Mouse (Mus musculus): ENCODE results near the gene Gm49340. TPM values are rescaled to one million over a fixed set of nuclear protein-coding genes. Genes with fewer than 3 reads are reported as not detected.
"Not testable (repeated sequence)": the region's sequence is repeated elsewhere in the genome, so short reads cannot be mapped to it uniquely, and the experiment has no call there.

Gene Gm49340
- total RNA-seq (2021): not detected
- long read RNA-seq, experiment 1: 0 reads
- long read RNA-seq, experiment 2: 0 reads

DNA sequence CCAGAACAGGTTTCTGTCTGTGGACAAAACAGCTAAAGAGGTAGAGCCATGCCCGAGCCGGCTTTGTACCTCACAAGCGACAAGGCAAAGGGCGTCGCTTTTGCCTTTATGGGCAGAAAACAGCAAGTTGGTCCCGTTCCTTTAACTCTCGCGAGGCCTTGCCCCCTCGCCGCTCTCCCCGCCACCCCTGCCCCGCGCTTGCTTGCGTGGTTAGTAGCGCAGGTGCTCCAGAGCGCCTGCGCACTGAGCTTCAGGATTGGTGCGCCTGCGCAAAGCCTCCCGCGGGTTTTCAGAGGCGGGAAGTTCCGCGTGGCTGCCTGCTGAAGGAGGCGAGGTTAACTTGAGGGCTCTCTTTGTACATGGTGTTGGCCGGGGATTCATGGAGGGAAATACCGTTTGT, at the start of gene Gm49340, which contains the start of the genes Aspa and Spata22:
TSS of gene Gm49340 (plus strand) at position 300 of the 400 bp plus-strand sequence.
TSS of gene Aspa (minus strand) at position 155 of the 400 bp plus-strand sequence.
TSS of gene Spata22 (plus strand) at position 300 of the 400 bp plus-strand sequence.
- no peak within 1 kb of the TSS for H3K27ac ChIP-seq
- H3K4me3 ChIP-seq: no peak within 1 kb of the TSS
- DNase-seq (ENCODE audit: low spot score in 2 of 2): no peak
- TF ChIP-seq CTCF (conservative IDR thresholded peaks at IDR 0.05): no peak

- DNase-seq (ENCODE audit: low spot score in 2 of 2): no peak
- TF ChIP-seq CTCF (conservative IDR thresholded peaks at IDR 0.05): no peak
- Histone ChIP-seq H3K4me3 (no peak overlapping the region), H3K27ac (no peak overlapping the region)
These were observed 48.8 kb upstream of the Gm49340 start for GRCm38 (mm10) chr11:73280710-73281109.

GRCm38 (mm10) chr11:73281528-73282027, 48.0 kb upstream of the Gm49340 start:
- TF ChIP-seq CTCF (conservative IDR thresholded peaks at IDR 0.05): peak; percentile 76
- Histone ChIP-seq H3K4me3 (peak overlapping the region; percentile 52), H3K27ac (peak overlapping the region; percentile 85)
- peak; percentile 72 to 76 for DNase-seq (ENCODE audit: low spot score in 2 of 2)

DNA sequence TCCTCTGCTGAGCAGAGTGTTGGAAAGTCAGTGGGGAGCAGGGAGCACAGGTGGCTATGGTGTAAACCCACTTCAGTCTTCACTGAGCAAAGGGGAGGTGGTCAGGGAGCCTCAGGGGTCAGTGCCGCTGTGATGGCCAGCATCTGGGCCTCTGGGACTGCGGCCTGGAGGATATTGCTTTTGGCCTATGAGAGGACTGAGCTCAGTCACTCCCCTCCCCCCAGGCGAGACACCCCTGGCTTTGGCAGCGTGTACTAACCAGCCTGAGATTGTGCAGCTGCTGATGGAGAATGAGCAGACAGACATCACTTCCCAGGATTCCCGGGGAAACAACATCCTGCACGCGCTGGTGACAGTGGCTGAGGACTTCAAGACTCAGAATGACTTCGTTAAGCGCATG, 46.2 kb upstream of the Gm49340 start:
- no peak for TF ChIP-seq CTCF (conservative IDR thresholded peaks at IDR 0.05)
- DNase-seq (ENCODE audit: low spot score in 2 of 2): no peak
- Histone ChIP-seq H3K4me3 (no peak overlapping the region), H3K27ac (peak overlapping the region; percentile 64)

DNA sequence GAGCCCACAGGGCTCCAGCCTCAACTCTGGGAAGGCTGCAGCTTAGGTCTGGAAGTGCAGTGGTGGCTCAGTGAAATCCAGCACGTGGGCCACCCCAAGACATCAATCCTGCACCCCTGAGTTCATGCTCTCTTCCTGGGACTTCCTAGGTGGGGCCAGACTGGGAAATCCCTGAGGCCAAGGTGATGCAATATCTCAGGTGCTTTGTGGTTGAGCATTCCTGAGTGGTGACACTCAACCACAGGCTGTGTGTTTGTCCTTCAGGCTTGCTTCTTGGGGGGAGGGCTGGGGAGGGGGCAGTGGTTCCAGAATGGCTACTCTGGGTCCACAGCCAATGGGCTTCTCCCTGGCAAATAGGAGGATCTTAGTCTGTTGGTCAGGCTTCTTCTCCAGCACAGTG, 45.6 kb upstream of the Gm49340 start:
- Histone ChIP-seq H3K4me3 (no peak overlapping the region), H3K27ac (peak overlapping the region; percentile 64; the same call in 1 of the 2 replicates)
- TF ChIP-seq CTCF (conservative IDR thresholded peaks at IDR 0.05): no peak
- no peak for DNase-seq (ENCODE audit: low spot score in 2 of 2)

- H3K27ac ChIP-seq: peak overlapping the region; percentile 72; the same call in 1 of the 2 replicates
- DNase-seq (ENCODE audit: low spot score in 2 of 2): no peak
- H3K4me3 ChIP-seq: no peak overlapping the region
- no peak for TF ChIP-seq CTCF (conservative IDR thresholded peaks at IDR 0.05)
These were observed 45.2 kb upstream of the Gm49340 start for GRCm38 (mm10) chr11:73284351-73284750.

DNA sequence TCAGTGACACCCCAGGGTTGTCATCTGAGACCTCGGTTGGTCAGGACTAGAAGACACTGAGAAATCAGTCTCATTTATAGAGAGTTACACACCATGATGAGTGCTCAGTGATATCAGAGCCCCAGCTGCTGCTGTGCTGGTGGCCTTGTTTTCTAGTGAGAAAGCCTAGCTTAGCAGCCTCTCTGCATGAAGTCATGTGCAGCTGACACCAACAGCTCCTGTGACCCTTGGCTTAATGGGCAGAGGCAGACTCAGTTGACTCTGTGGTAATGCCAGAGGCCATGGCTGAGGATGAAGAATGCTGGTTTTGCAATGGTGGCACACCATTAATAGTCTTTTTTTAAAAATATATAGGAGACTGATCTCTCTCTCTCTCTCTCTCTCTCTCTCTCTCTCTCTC, 39.9 kb upstream of the Gm49340 start:
- Histone ChIP-seq H3K4me3 (no peak overlapping the region), H3K27ac (peak overlapping the region; percentile 39; the same call in 1 of the 2 replicates)
- no peak for DNase-seq (ENCODE audit: low spot score in 2 of 2)
- TF ChIP-seq CTCF (conservative IDR thresholded peaks at IDR 0.05): no peak

DNA sequence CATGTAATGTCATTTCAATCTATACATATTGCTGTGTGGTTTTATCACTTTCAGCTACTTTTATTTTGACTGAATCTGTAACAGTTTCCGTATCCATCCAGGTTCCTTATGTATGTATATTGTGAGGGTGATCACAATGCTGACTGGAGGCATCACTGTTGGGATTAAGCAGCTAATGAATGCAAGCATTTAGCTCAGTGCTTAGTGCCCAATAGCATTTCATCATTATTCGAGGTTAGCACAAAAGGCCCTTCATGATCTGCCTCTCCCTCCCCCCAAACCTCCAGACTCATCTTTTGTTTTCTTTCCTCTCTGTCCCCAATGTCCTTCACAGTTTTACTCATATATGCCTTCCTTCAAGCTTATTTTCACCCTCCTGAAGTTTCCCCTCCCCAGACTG, 26.4 kb upstream of the Gm49340 start:
- no peak for TF ChIP-seq CTCF (conservative IDR thresholded peaks at IDR 0.05)
- DNase-seq (ENCODE audit: low spot score in 2 of 2): no peak
- H3K27ac ChIP-seq: peak overlapping the region; percentile 72
- no peak overlapping the region for H3K4me3 ChIP-seq

GRCm38 (mm10) chr11:73315961-73316360, 13.6 kb upstream of the Gm49340 start:
- DNase-seq (ENCODE audit: low spot score in 2 of 2): no peak
- Histone ChIP-seq H3K27ac (no peak overlapping the region), H3K4me3 (no peak overlapping the region)
- no peak for TF ChIP-seq CTCF (conservative IDR thresholded peaks at IDR 0.05)

GRCm38 (mm10) chr11:73318581-73318980, 11.0 kb upstream of the Gm49340 start:
- H3K4me3 ChIP-seq; H3K27ac ChIP-seq; DNase-seq (ENCODE audit: low spot score in 2 of 2): not testable (repeated sequence)

GRCm38 (mm10) chr11:73321064-73321463, 8.5 kb upstream of the Gm49340 start:
- H3K4me3 ChIP-seq; H3K27ac ChIP-seq; DNase-seq (ENCODE audit: low spot score in 2 of 2): not testable (repeated sequence)

DNA sequence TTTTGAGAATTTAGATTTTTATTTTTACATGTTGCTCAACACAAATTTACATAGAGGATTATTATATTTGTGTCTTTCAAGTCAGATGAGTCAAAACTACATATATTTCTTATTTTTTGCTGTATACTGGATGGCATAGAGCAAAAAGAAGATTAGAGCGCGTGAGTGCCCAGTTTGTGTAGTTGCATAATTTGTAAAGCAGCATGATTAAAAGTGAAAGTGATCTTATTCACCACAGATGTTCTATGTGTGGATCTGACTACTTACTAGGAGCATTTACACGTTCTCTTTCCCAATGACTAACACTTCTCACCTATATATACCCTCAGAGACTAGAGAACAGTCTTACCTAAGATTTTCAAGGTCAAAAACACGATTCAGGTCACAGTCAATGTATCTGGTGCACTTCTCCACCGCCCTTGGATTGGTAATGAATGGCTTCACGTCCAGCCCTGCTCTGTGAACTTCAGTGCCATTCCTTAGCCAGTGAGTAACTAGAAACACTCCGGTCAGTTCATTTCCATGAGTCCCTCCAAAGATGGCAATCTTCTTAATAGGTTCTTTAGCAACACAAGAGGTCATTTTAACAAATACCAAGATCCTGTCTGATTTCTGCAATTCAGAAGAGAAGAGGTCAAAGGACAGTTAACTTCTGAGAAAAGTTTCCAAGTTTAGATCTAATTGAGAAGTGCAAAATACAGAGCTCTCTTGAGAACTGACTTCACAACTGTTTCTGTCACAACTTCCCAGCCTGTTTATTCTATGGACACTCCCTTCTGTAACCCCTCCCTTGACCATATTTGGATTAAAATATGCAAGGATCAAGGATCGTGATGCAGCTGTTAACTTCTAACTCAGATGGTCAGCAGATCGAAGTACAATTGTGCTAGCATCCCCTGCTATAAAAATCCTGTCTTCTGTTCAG, 5.4 kb upstream of the Gm49340 start:
- TF ChIP-seq CTCF (conservative IDR thresholded peaks at IDR 0.05): no peak
- Histone ChIP-seq H3K27ac (peak overlapping the region; percentile 69), H3K4me3 (peak overlapping the region; percentile 41)
- DNase-seq (ENCODE audit: low spot score in 2 of 2): no peak

DNA sequence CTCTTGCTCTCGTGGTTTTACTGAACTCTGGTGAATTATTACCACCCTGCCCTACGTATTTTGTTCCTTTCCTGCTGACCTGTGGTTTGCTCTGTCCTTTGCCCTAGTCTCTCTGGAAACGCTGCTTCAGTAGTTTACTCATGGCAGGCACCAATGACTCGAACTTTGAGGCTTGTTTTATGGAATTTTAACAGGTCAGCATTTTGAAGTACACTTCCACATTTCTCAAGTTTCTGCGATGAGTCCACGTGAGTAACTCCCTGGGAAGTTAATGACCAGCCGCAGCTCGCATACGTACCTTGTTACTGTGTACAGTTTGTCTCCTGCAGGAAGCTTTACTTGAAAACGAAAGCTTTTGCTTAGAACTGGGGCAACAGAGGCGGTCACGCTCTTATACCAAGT, 3.1 kb upstream of the Gm49340 start:
- no peak for DNase-seq (ENCODE audit: low spot score in 2 of 2)
- Histone ChIP-seq H3K27ac (no peak overlapping the region; the same call in 1 of the 2 replicates), H3K4me3 (no peak overlapping the region; the same call in 1 of the 2 replicates)
- TF ChIP-seq CTCF (conservative IDR thresholded peaks at IDR 0.05): no peak
